Mouse (Mus musculus) v-Abl transformed pro-B cells (cell line): ENCODE data around the gene Gm28048.

Experiments
- in situ Hi-C, 2 experiments: fragments of 400-800 bp; cut with MboI; formaldehyde crosslinking; loops; one replicate each; pipeline ENCODE4 v1.15.1; 2025; ENCODE audit not compliant: unreplicated experiment in 2 of 2

Gene Gm28048

GRCm38 (mm10) chr11:22906453-22906865 lies 75.4 kb downstream of the Gm28048 start:
- in situ Hi-C loops: no loop called here

DNA sequence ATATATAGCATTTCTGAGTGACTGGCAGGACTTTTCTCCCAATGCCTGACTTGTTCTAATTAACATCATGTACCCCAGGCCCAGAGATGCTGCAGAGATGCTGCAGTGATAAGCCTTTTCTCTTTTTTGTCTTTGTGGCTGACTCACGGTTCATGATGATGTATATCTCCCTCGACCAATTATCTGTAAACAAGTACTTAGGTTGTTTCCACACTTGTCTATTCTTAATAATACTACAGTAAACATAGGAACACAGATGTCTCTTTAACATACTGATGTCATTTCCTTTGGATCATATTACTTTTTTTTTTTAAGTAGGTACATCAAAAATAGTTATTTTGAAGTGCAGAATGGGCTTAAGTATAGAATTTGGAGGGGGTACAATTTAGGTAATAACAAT lies 79.0 kb downstream of the Gm28048 start:
- in situ Hi-C loops: loop anchor here in 1 of 2 experiments (5.0 kb wide), 1 partner anchor 34 kb away; no protein-coding TSS in a partner anchor

DNA sequence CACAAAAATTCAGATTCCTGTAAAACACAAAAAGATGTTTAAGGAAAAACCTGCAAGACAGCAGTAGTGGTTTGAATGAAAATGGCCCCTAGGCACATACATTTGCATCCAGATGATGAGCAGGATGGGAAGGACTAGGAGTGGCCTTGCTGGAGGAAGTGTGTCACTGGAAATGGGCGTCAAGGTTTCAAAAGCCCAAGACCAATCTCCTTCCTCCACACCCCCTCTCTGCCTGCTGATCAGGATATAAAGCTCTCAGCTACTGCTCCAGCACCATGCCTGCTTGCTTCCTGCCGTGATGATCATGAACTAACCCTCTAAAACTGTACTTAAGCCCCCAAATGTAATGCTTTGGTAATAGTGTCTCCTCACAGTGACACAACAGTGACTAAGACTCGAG lies 81.8 kb downstream of the Gm28048 start:
- in situ Hi-C loops: loop anchor here in 1 of 2 experiments (5.0 kb wide), 1 partner anchor 37 kb away; no protein-coding TSS in a partner anchor

DNA sequence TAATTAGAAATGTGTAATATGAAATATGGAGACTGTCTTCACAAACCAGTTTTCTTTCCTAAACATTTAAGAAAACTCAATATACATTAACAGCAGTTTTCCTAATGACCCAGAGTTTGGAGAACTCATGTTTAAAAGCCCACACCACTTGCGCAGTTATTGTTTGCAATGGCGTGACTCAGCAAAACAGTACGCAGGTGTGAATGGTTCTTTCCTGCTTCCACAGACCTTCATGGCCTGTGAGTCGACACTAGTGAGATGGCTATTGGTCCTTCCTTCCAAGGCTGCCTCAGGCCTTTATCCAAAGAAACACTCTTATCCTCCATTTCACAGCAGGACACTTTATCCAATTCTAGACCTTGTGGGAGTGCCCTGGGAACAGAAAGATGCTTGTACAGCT lies 84.2 kb downstream of the Gm28048 start:
- in situ Hi-C loops: loop anchor here (5.0 kb wide), 2 partner anchors 35 to 40 kb away; partner anchors contain the start of gene B3gnt2 (in 1 of the 2)

- in situ Hi-C loops: loop anchor here (5.0 kb wide), 2 partner anchors 35 to 40 kb away; partner anchors contain the start of gene B3gnt2 (in 1 of the 2)
Observed at GRCm38 (mm10) chr11:22897127-22897526, 84.8 kb downstream of the Gm28048 start.

GRCm38 (mm10) chr11:22893075-22893474 lies 88.8 kb downstream of the Gm28048 start:
- in situ Hi-C loops: no loop called here

DNA sequence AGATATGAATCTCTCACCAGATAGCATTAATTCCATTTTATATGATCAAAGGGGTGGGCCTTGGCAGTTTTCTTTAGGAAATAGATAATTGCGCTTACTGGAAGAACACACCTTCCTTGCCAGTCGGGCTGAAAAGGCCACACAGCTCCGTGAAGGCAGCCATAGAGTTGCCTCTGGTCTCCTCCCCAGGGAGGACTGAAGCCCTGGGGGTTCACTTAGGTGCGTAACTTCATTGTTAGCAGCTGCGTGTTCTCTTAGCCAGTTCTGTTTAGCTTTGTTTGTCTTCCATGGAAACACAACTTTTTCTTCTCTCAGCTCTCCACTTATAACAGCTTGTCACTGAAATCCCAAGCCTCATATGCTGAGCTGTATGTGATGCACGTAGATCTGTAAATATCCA lies 89.4 kb downstream of the Gm28048 start:
- in situ Hi-C loops: no loop called here

DNA sequence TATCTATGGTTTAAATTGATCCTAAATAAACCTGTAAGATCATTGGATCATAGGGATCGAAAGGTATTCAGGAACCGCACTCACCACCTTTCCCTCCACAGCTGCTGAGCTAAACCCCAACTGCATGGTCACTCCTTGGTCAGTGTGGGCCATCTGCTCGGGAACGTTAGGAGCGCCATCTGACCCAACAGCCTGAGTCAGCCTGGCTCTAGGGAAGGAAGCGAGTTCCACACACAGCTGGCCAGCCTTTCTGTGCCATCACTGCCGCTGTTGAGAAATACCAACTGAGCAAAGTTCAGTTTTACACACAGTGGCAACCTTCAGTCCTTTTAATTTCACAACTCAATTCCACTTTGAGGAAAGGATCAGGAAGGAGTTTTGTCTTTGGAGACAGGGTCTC lies 90.0 kb downstream of the Gm28048 start:
- in situ Hi-C loops: no loop called here

DNA sequence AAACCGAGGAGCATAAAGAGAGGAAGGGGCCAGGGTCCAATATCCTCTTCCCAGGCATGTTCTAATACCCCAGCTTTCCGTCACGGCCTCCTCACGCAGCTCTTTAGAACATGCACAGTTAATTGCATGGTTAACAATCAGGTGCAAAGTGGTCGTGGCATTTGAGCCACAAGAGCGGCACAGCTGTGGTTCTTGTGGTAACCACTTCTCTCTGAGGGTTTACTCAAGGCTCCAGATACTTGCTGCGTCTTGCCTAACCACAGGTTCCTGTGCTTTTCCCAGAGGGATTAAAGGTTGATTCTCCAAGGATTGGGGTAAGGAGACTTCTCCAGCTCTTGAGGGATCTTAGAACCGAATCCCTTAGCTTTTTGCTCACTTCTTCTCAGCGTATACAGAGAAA lies 90.6 kb downstream of the Gm28048 start:
- in situ Hi-C loops: no loop called here

GRCm38 (mm10) chr11:22889224-22889623 lies 92.7 kb downstream of the Gm28048 start:
- in situ Hi-C loops: no loop called here

DNA sequence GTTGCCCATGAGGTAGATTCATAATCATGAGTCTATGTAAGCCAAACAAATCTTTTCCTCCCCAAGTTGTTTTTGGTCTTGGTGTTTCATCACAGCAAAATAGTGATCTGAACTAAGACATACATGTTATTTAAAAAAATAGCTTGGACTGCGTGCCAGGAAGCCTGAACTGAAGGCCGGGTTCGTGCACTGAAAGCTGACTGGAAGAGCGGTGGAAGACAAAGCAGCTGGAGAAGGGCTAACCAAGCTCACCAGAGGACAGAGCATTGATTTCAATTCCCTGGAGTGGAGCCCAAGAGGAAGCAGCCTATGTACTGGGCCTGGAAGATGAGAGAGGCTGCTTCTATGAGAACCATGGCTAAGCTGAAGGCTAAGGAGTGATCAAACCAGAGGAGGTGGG lies 94.9 kb downstream of the Gm28048 start:
- in situ Hi-C loops: no loop called here

DNA sequence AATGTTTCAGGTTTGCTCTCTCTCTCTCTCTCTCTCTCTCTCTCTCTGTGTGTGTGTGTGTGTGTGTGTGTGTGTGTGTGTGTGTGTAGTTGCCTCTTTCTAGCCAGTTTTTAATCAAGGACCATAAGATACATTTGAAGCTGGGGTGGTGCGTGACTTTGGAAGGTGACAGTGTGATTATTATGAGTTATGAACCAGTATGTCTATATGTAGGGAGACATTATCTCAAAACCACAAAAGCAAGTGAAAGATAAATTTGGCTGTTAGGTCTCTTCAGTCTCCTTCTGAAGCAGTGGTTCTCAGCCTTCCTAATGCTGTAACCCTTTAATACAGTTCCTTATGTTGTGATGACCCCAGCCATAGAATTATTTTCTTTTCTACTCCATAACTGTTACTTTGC lies 96.5 kb downstream of the Gm28048 start:
- in situ Hi-C loops: no loop called here

DNA sequence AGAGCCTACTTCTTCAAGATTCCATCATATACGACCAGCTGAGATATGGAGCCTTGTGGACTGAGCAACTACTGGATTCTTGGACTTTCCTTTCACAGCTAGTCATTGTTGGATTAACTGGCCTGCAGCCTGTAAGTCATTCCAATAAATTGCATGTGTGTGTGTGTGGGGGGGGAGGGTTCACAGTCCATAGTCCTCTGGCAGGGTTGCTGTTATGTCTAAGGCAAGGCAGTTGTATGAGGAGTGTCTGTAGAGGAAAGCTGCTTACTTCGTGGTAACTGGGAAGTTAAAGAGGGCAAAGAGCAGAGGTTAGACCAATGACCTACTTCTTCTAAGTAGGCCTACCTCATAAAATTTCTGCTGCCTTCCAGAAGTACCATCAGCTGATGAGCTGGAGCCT lies 98.2 kb downstream of the Gm28048 start:
- in situ Hi-C loops: no loop called here

- in situ Hi-C loops: no loop called here
Observed at GRCm38 (mm10) chr11:22882926-22883325, 99.0 kb downstream of the Gm28048 start.

- in situ Hi-C loops: no loop called here
Observed at GRCm38 (mm10) chr11:22880383-22881172, 101.3 kb downstream of the Gm28048 start.

- in situ Hi-C loops: no loop called here
Observed at GRCm38 (mm10) chr11:22879645-22880044, 102.2 kb downstream of the Gm28048 start.

- in situ Hi-C loops: no loop called here
Observed at GRCm38 (mm10) chr11:22876680-22877330, 105.1 kb downstream of the Gm28048 start.

- in situ Hi-C loops: no loop called here
Observed at GRCm38 (mm10) chr11:22875279-22875678, 106.6 kb downstream of the Gm28048 start.

- in situ Hi-C loops: loop anchor here in 1 of 2 experiments (25.0 kb wide), 1 partner anchor 388 kb away; the partner anchor contains the start of gene Xpo1
Observed at GRCm38 (mm10) chr11:22874747-22875146, 107.1 kb downstream of the Gm28048 start.

DNA sequence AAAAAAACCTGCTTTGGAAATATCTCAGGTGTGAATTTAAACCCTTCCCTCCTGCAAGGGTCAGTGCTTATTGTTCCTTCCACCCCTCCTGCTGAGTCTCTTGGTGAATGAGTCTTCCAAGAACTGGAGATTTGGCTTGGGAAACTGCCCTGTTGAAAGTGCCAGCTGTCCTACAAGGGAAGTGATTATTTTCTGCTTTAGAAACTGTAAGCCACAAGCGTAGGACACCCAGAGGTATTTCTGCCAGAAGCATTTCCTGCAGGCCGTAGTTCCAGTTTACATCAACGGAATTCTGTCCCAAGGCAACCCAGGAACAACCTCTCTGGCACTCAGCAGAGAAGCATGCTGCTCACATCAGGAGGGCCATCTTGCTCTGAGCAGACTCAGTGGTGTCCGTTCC lies 108.5 kb downstream of the Gm28048 start:
- in situ Hi-C loops: loop anchor here in 1 of 2 experiments (25.0 kb wide), 1 partner anchor 389 kb away; the partner anchor contains the start of gene Xpo1

GRCm38 (mm10) chr11:22872307-22872680 lies 109.6 kb downstream of the Gm28048 start:
- in situ Hi-C loops: loop anchor here in 1 of 2 experiments (25.0 kb wide), 1 partner anchor 390 kb away; the partner anchor contains the start of gene Xpo1
